In genomic region chr5:127242763-127243160, GRCm38 (mm10) we compare ENCODE assay signal across 8 mouse cellular contexts. TPM values are rescaled to one million over a fixed set of nuclear protein-coding genes. Genes with fewer than 3 reads are reported as not detected.
DNase-seq lines count a peak whose midpoint lies in the region; ATAC-seq lines count a peak whose summit lies in the region.
"Had no signal": no experiment of that assay in that cellular context is flagged by ENCODE, and none has a peak within 500 bp of the region (broad histone marks: within the 10 kb centered on the region; RNA-seq: fewer than 3 reads in every experiment).

No protein-coding gene starts in this region.

- H3K9ac ChIP-seq in liver, embryonic 12.5 days = no peak overlapping the region
- peak overlapping the region; percentile 59 for H3K9ac ChIP-seq in forebrain, embryonic 14.5 days (ENCODE audit: low read length)
- H3K9ac ChIP-seq in limb, embryonic 12.5 days (replicated peaks) = peak overlapping the region; percentile 75
- peak overlapping the region; percentile 4; the same call in 1 of the 2 replicates for H3K9ac ChIP-seq in stomach, embryonic 15.5 days
- H3K9ac ChIP-seq: liver, embryonic 14.5 days had no signal

- 2% methylated on average over 13 of the region's 13 CpGs for WGBS in liver, embryonic 12.5 days (ENCODE audit: insufficient replicate concordance)
- WGBS in forebrain, embryonic 14.5 days = under 1% methylated on average over 13 of the region's 13 CpGs
- WGBS in limb, embryonic 12.5 days = under 1% methylated on average over 13 of the region's 13 CpGs
- under 1% methylated on average over 13 of the region's 13 CpGs for WGBS in stomach, embryonic 15.5 days

- H3K9me3 ChIP-seq in liver, embryonic 12.5 days (replicated peaks) = no peaks in the 10 kb centered on the region; the same call in 1 of the 2 replicates
- no peaks in the 10 kb centered on the region for H3K9me3 ChIP-seq in forebrain, embryonic 14.5 days (replicated peaks; ENCODE audit: control insufficient read depth, low read length)
- peaks cover 9% of the 10 kb centered on the region; the same call in 1 of the 2 replicates for H3K9me3 ChIP-seq in limb, embryonic 12.5 days
- H3K9me3 ChIP-seq in stomach, embryonic 15.5 days = no peaks in the 10 kb centered on the region

- DNase-seq in liver = no peak
- no peak for DNase-seq in forebrain, embryonic 14.5 days (ENCODE audit: low spot score)
- DNase-seq in right cerebral cortex, adult 18-20 months = no peak
- no peak for DNase-seq in thymus, postnatal 0 days (ENCODE audit: low spot score)

- peak overlapping the region; percentile 38; the same call in 1 of the 2 replicates for H3K4me3 ChIP-seq in liver, embryonic 12.5 days
- peak overlapping the region; percentile 60 for H3K4me3 ChIP-seq in forebrain, embryonic 14.5 days (ENCODE audit: low read depth, low read length)
- peak overlapping the region; percentile 75 for H3K4me3 ChIP-seq in limb, embryonic 12.5 days (replicated peaks)
- H3K4me3 ChIP-seq in stomach, embryonic 15.5 days (replicated peaks) = peak overlapping the region; percentile 61

- peaks cover 64% of the 10 kb centered on the region for H3K27me3 ChIP-seq in liver, embryonic 12.5 days (replicated peaks)
- H3K27me3 ChIP-seq in forebrain, embryonic 14.5 days (replicated peaks; ENCODE audit: control insufficient read depth, insufficient read depth, low read length) = peaks cover 29% of the 10 kb centered on the region
- H3K27me3 ChIP-seq in limb, embryonic 12.5 days = peaks cover 14% of the 10 kb centered on the region
- H3K27me3 ChIP-seq in stomach, embryonic 15.5 days (replicated peaks) = peaks cover 50% of the 10 kb centered on the region

- peak overlapping the region; percentile 59 for H3K4me2 ChIP-seq in liver, embryonic 12.5 days
- peak overlapping the region; percentile 82 for H3K4me2 ChIP-seq in forebrain, embryonic 14.5 days (ENCODE audit: low read length)
- peak overlapping the region; percentile 85 for H3K4me2 ChIP-seq in limb, embryonic 12.5 days
- H3K4me2 ChIP-seq in stomach, embryonic 15.5 days = peak overlapping the region; percentile 87

- no peak overlapping the region for H3K27ac ChIP-seq in liver, embryonic 12.5 days
- no peak overlapping the region for H3K27ac ChIP-seq in forebrain, embryonic 14.5 days (ENCODE audit: low read depth, low read length)
- H3K27ac ChIP-seq in limb, embryonic 12.5 days = peak overlapping the region; percentile 86
- no peak overlapping the region for H3K27ac ChIP-seq in stomach, embryonic 15.5 days
- H3K27ac ChIP-seq: liver, embryonic 14.5 days had no signal

- no peaks in the 10 kb centered on the region for H3K36me3 ChIP-seq in liver, embryonic 12.5 days
- H3K36me3 ChIP-seq in forebrain, embryonic 14.5 days (ENCODE audit: control insufficient read depth, insufficient read depth, low read length) = no peaks in the 10 kb centered on the region
- no peaks in the 10 kb centered on the region for H3K36me3 ChIP-seq in limb, embryonic 12.5 days
- H3K36me3 ChIP-seq in stomach, embryonic 15.5 days = no peaks in the 10 kb centered on the region

- no peaks in the 10 kb centered on the region for H3K4me1 ChIP-seq in liver, embryonic 12.5 days
- 0 out of 2 replicates have a peak, but pooled peaks cover 7% of the 10 kb centered on the region for H3K4me1 ChIP-seq in forebrain, embryonic 14.5 days (ENCODE audit: control insufficient read depth, insufficient read depth, low read length)
- peaks cover 35% of the 10 kb centered on the region for H3K4me1 ChIP-seq in limb, embryonic 12.5 days (replicated peaks)
- peaks cover 21% of the 10 kb centered on the region for H3K4me1 ChIP-seq in stomach, embryonic 15.5 days

- ATAC-seq in liver, embryonic 12.5 days = no peak
- no peak for ATAC-seq in forebrain, embryonic 14.5 days
- no peak for ATAC-seq in limb, embryonic 12.5 days (ENCODE audit: insufficient number of reproducible peaks, insufficient read depth, low FRiP score, low TSS enrichment, low read depth)
- ATAC-seq in stomach, embryonic 15.5 days (ENCODE audit: insufficient read depth, low FRiP score, low read depth) = no peak

RNA-seq across cellular contexts. Expression of gene Tmem132c, which starts 1.2 kb away (rescaled TPM):
- polyA plus RNA-seq in liver, embryonic 12.5 days (2016; fragmentation: Nextera tagmentation; extraction: Ambion mirVana) = 0.27 and 0.57 TPM in 2 replicates
- 6.5 and 8.0 TPM in 2 replicates for polyA plus RNA-seq in forebrain, embryonic 14.5 days (2014; fragmentation: Nextera tagmentation; extraction: Ambion mirVana)
- polyA plus RNA-seq in limb, embryonic 12.5 days (2016; fragmentation: Nextera tagmentation; extraction: Ambion mirVana) = 48.0 and 50.2 TPM in 2 replicates
- polyA plus RNA-seq in stomach, embryonic 15.5 days (2015; fragmentation: Nextera tagmentation; extraction: Ambion mirVana) = 2.0 and 2.2 TPM in 2 replicates
- polyA plus RNA-seq in thymus, postnatal 0 days (2015; fragmentation: Nextera tagmentation; extraction: Ambion mirVana) = 0.26 and 0.51 TPM in 2 replicates
